Mouse (Mus musculus) MEL (cell line): Measurements from ENCODE around the gene Izumo4. TPM values are rescaled to one million over a fixed set of nuclear protein-coding genes. Genes with fewer than 3 reads are reported as not detected.

ENCODE experiments used
- DNase-seq: peaks from one replicate; pipeline ENCODE4 v3.0.0; 2011; ENCODE audit warnings: low read depth, low spot score
- H3K27ac ChIP-seq: 2 replicates; pipeline ENCODE4 v1.5.1; 2012; ENCODE audit warnings: low read depth, mild to moderate bottlenecking, control low read depth, low read length, moderate library complexity; ENCODE audit not compliant: control insufficient read depth
- H3K27me3 ChIP-seq, 2 experiments: fragments of 150-350 bp in 1 of 2; sonication (generic) in 1 of 2; 2 replicates each; pipeline ENCODE4 v1.6.1; 2012; ENCODE audit warnings: low read length in 2 of 2, mild to moderate bottlenecking in 2 of 2, improper control_type of control experiment in 1 of 2, moderate library complexity in 1 of 2; ENCODE audit not compliant: insufficient read depth in 2 of 2, control insufficient read depth in 1 of 2
- H3K36me3 ChIP-seq, 2 experiments: 2 replicates each; pipeline ENCODE4 v1.6.1; 2012 to 2014; ENCODE audit warnings: low read length in 2 of 2, improper control_type of control experiment in 1 of 2, inconsistent platforms in 1 of 2, mild to moderate bottlenecking in 1 of 2; ENCODE audit not compliant: insufficient read depth in 2 of 2, control insufficient read depth in 1 of 2
- H3K4me1 ChIP-seq, 2 experiments: fragments of 150-350 bp in 1 of 2; sonication (generic) in 1 of 2; 2 replicates each; pipeline ENCODE4 v1.6.1; 2012; ENCODE audit warnings: low read length in 2 of 2, improper control_type of control experiment in 1 of 2, mild to moderate bottlenecking in 1 of 2; ENCODE audit not compliant: insufficient read depth in 2 of 2, control insufficient read depth in 1 of 2
- H3K4me3 ChIP-seq, 2 experiments: fragments of 150-350 bp in 1 of 2; sonication (generic) in 1 of 2; 2 replicates each; pipeline ENCODE4 v1.5.1; 2012; ENCODE audit warnings: low read depth in 2 of 2, low read length in 2 of 2, mild to moderate bottlenecking in 2 of 2, moderate library complexity in 2 of 2, control low read depth in 1 of 2, improper control_type of control experiment in 1 of 2; ENCODE audit not compliant: control insufficient read depth in 1 of 2, insufficient read depth in 1 of 2
- H3K79me2 ChIP-seq: 2 replicates; pipeline ENCODE4 v1.6.1; 2012; ENCODE audit warnings: mild to moderate bottlenecking, low read length, moderate library complexity; ENCODE audit not compliant: control insufficient read depth, poor library complexity, insufficient read depth
- H3K9ac ChIP-seq: 2 replicates; pipeline ENCODE4 v1.6.1; 2012; ENCODE audit warnings: low read depth, mild to moderate bottlenecking, control low read depth, low read length, moderate library complexity; ENCODE audit not compliant: control insufficient read depth, poor library complexity, severe bottlenecking
- H3K9me3 ChIP-seq: fragments of 150-350 bp; sonication (generic); replicated peaks from 2 replicates; pipeline ENCODE4 v1.6.1; 2012; ENCODE audit warnings: mild to moderate bottlenecking, low read length, improper control_type of control experiment, moderate library complexity; ENCODE audit not compliant: insufficient read depth
- BHLHE40 ChIP-seq: IDR thresholded peaks from 2 replicates; pipeline ENCODE4 v1.6.1; 2012; ENCODE audit warnings: low read depth, mild to moderate bottlenecking, inconsistent platforms, low read length, improper control_type of control experiment, borderline replicate concordance
- CHD2 ChIP-seq: IDR thresholded peaks from 2 replicates; pipeline ENCODE4 v1.6.1; 2011; ENCODE audit warnings: low read length, improper control_type of control experiment
- E2F4 ChIP-seq: IDR thresholded peaks from 2 replicates; pipeline ENCODE4 v1.6.1; 2011; ENCODE audit warnings: low read depth, low read length, improper control_type of control experiment, borderline replicate concordance
- GATA1 ChIP-seq: IDR thresholded peaks from 2 replicates; pipeline ENCODE4 v1.6.1; 2011; ENCODE audit warnings: low read depth, low read length, improper control_type of control experiment
- HCFC1 ChIP-seq: IDR thresholded peaks from 2 replicates; pipeline ENCODE4 v1.6.1; 2012; ENCODE audit warnings: low read depth, mild to moderate bottlenecking, inconsistent platforms, low read length, improper control_type of control experiment, moderate library complexity
- JUND ChIP-seq: IDR thresholded peaks from 2 replicates; pipeline ENCODE4 v1.6.1; 2011; ENCODE audit warnings: low read depth, mild to moderate bottlenecking, improper control_type of control experiment, low read length
- MAFK ChIP-seq: IDR thresholded peaks from 2 replicates; pipeline ENCODE4 v1.6.1; 2011; ENCODE audit warnings: low read depth, mild to moderate bottlenecking, low read length, improper control_type of control experiment, borderline replicate concordance
- MAX ChIP-seq: IDR thresholded peaks from 2 replicates; pipeline ENCODE4 v1.6.1; 2011; ENCODE audit warnings: low read length, improper control_type of control experiment
- MAZ ChIP-seq: IDR thresholded peaks from 2 replicates; pipeline ENCODE4 v1.6.1; 2012; ENCODE audit warnings: low read depth, mild to moderate bottlenecking, inconsistent platforms, low read length, improper control_type of control experiment
- MYC ChIP-seq: IDR thresholded peaks from 2 replicates; pipeline ENCODE4 v1.6.1; 2011; ENCODE audit warnings: low read depth, mild to moderate bottlenecking, low read length, improper control_type of control experiment, moderate library complexity
- NELFE ChIP-seq: IDR thresholded peaks from 2 replicates; pipeline ENCODE4 v1.6.1; 2011; ENCODE audit warnings: low read depth, low read length, improper control_type of control experiment
- POLR2A ChIP-seq, 2 experiments: IDR thresholded peaks; 2 replicates each; pipeline ENCODE4 v1.6.1; 2011 to 2012; ENCODE audit warnings: low read length in 2 of 2, mild to moderate bottlenecking in 2 of 2, control low read depth in 1 of 2, improper control_type of control experiment in 1 of 2, low read depth in 1 of 2, moderate library complexity in 1 of 2; ENCODE audit not compliant: control insufficient read depth in 1 of 2, insufficient read depth in 1 of 2, poor library complexity in 1 of 2
- POLR2AphosphoS5 ChIP-seq: IDR thresholded peaks from 2 replicates; pipeline ENCODE4 v1.6.1; 2012; ENCODE audit warnings: low read depth, borderline replicate concordance, mild to moderate bottlenecking, inconsistent platforms, low read length, moderate library complexity, mixed read lengths
- TCF12 ChIP-seq: IDR thresholded peaks from 2 replicates; pipeline ENCODE4 v1.6.1; 2014; ENCODE audit warnings: low read depth, mild to moderate bottlenecking, inconsistent platforms, low read length, improper control_type of control experiment, moderate library complexity
- USF1 ChIP-seq: IDR thresholded peaks from 2 replicates; pipeline ENCODE4 v1.6.1; 2014; ENCODE audit warnings: low read depth, mild to moderate bottlenecking, inconsistent platforms, low read length, improper control_type of control experiment, moderate library complexity
- USF2 ChIP-seq, 2 experiments: IDR thresholded peaks; 2 replicates each; pipeline ENCODE4 v1.6.1; 2011 to 2012; ENCODE audit warnings: improper control_type of control experiment in 2 of 2, low read length in 2 of 2, borderline replicate concordance in 1 of 2, inconsistent platforms in 1 of 2, low read depth in 1 of 2, mild to moderate bottlenecking in 1 of 2; ENCODE audit not compliant: insufficient read depth in 1 of 2
- ZC3H11A ChIP-seq: IDR thresholded peaks from 2 replicates; pipeline ENCODE4 v1.6.1; 2012; ENCODE audit warnings: low read depth, mild to moderate bottlenecking, inconsistent platforms, low read length, improper control_type of control experiment
- ZKSCAN1 ChIP-seq: IDR thresholded peaks from 2 replicates; pipeline ENCODE4 v1.6.1; 2012; ENCODE audit warnings: low read depth, mild to moderate bottlenecking, inconsistent platforms, low read length, improper control_type of control experiment, moderate library complexity
- ZNF384 ChIP-seq: IDR thresholded peaks from 2 replicates; pipeline ENCODE4 v1.6.1; 2012; ENCODE audit warnings: low read depth, mild to moderate bottlenecking, inconsistent platforms, low read length, improper control_type of control experiment
- polyA plus RNA-seq, 2 experiments: library from polyadenylated mRNA; stranded (reverse) in 1 of 2; unstranded in 1 of 2; fragments of >175 nt in 1 of 2; fragments of >200 nt in 1 of 2; gene quantifications; 2 replicates each; pipeline versions ENCODE4 v1.2.1 to v1.2.4; 2012; ENCODE audit warnings: low replicate concordance in 2 of 2, low read depth in 1 of 2; ENCODE audit not compliant: insufficient read length in 2 of 2, insufficient read depth in 1 of 2, missing spikeins in 1 of 2
- total RNA-seq: library from RNA; depleted of rRNA; stranded (reverse); fragments of 300-350 nt; gene quantifications from 2 replicates; pipeline ENCODE4 v1.2.3, GENCODE M21; 2012

Izumo4 gene
- total and polyA plus RNA-seq, 3 experiments = 1.0 to 3.8 TPM; not detected in 1

GRCm38 (mm10) chr10:80671251-80671650 is 30.7 kb upstream of the Izumo4 start:
- Histone ChIP-seq H3K79me2 (peaks cover 40% of the 10 kb centered on the region), H3K4me3 (no peak overlapping the region), H3K4me1 (peaks cover 0 to 8% of the 10 kb centered on the region in 2 experiments; a peak in 1 of 4 replicates), H3K9me3 (no peaks in the 10 kb centered on the region), H3K9ac (no peak overlapping the region), H3K36me3 (peaks cover 2 to 9% of the 10 kb centered on the region in 2 experiments; a peak in 3 of 4 replicates), H3K27me3 (no peaks in the 10 kb centered on the region), H3K27ac (no peak overlapping the region)
- DNase-seq = no peak
- TF ChIP-seq CHD2 (no peak), HCFC1 (no peak), POLR2AphosphoS5 (no peak), NELFE (no peak), MAX (no peak), ZKSCAN1 (no peak), POLR2A (IDR thresholded peaks at IDR 0.05; ENCODE audit: control insufficient read depth in 1 of 2, insufficient read depth in 1 of 2, low read depth in 1 of 2, low read length in 2 of 2, poor library complexity in 1 of 2) (no peak), JUND (no peak), TCF12 (no peak), USF1 (no peak), USF2 (IDR thresholded peaks at IDR 0.05; ENCODE audit: borderline replicate concordance in 1 of 2, insufficient read depth in 1 of 2, low read depth in 1 of 2, low read length in 2 of 2) (no peak), MAFK (no peak), BHLHE40 (no peak), ZC3H11A (no peak), MAZ (no peak)

- TF ChIP-seq ZNF384 (no peak), BHLHE40 (no peak), E2F4 (no peak), MYC (no peak), GATA1 (no peak)
- Histone ChIP-seq H3K79me2 (peaks cover 45% of the 10 kb centered on the region), H3K9me3 (no peaks in the 10 kb centered on the region), H3K27me3 (no peaks in the 10 kb centered on the region), H3K27ac (no peak overlapping the region), H3K4me1 (peaks cover 0 to 8% of the 10 kb centered on the region in 2 experiments; a peak in 1 of 4 replicates), H3K4me3 (no peak overlapping the region), H3K36me3 (peaks cover 2 to 9% of the 10 kb centered on the region in 2 experiments; a peak in 3 of 4 replicates), H3K9ac (no peak overlapping the region)
- no peak for DNase-seq
Measured at GRCm38 (mm10) chr10:80671936-80672690, 29.9 kb upstream of the Izumo4 start.
